Mouse (Mus musculus) testis, adult 2 months (tissue): ENCODE measurements around the gene Ugt1a9. TPM values are rescaled to one million over a fixed set of nuclear protein-coding genes. Genes with fewer than 3 reads are reported as not detected.
A peak's percentile ranks its signal among the peaks of the same experiment; 100 is the strongest.

Experiments used
- H3K27ac ChIP-seq: fragments of 200-500 bp; 2 replicates; pipeline ENCODE4 v1.5.1; 2012; ENCODE audit warnings: low read depth, low read length; ENCODE audit not compliant: control insufficient read depth, insufficient read depth
- H3K27me3 ChIP-seq: fragments of 200-500 bp; 2 replicates; pipeline ENCODE4 v1.6.1; 2012; ENCODE audit warnings: mild to moderate bottlenecking, low read length, moderate library complexity; ENCODE audit not compliant: control insufficient read depth, insufficient read depth
- H3K36me3 ChIP-seq: fragments of 200-500 bp; 2 replicates; pipeline ENCODE4 v1.6.1; 2012; ENCODE audit warnings: mild to moderate bottlenecking, low read length; ENCODE audit not compliant: control insufficient read depth, insufficient read depth
- H3K4me1 ChIP-seq: fragments of 200-500 bp; 2 replicates; pipeline ENCODE4 v1.6.1; 2012; ENCODE audit warnings: low read length; ENCODE audit not compliant: control insufficient read depth, insufficient read depth
- H3K4me3 ChIP-seq: fragments of 200-500 bp; 2 replicates; pipeline ENCODE4 v1.5.1; 2012; ENCODE audit warnings: low read depth, mild to moderate bottlenecking, low read length, moderate library complexity, mixed read lengths; ENCODE audit not compliant: control insufficient read depth
- CTCF ChIP-seq: fragments of 200-500 bp; IDR thresholded peaks from 2 replicates; pipeline ENCODE4 v1.5.1; 2012; ENCODE audit warnings: low read depth, mild to moderate bottlenecking, inconsistent platforms, low read length, moderate library complexity; ENCODE audit not compliant: control insufficient read depth, insufficient read depth, insufficient replicate concordance
- POLR2A ChIP-seq: fragments of 200-500 bp; IDR thresholded peaks from 2 replicates; pipeline ENCODE4 v1.6.1; 2012; ENCODE audit warnings: low read depth, mild to moderate bottlenecking, inconsistent platforms, low read length, moderate library complexity; ENCODE audit not compliant: control insufficient read depth
- polyA plus RNA-seq: library from polyadenylated mRNA; depleted of rRNA; stranded (reverse); fragments of >200 nt; gene quantifications from 2 replicates; pipeline ENCODE4 v1.2.3, GENCODE M21; 2012

Gene Ugt1a9
- polyA plus RNA-seq, 1 experiment: 0.06 TPM

GRCm38 (mm10) chr1:88205294-88205922 lies 134.8 kb downstream of the Ugt1a9 start, which contains the start of gene Dnajb3:
Gene Dnajb3, minus strand, starts transcription at chr1:88205782.
- Histone ChIP-seq H3K4me1 (peaks cover 2% of the 10 kb centered on the region; the same call in 1 of the 2 replicates), H3K27me3 (no peaks in the 10 kb centered on the region), H3K27ac (peak within 1 kb of the TSS; percentile 100), H3K4me3 (peak within 1 kb of the TSS; percentile 97), H3K36me3 (no peaks in the 10 kb centered on the region; the same call in none of the 2 replicates)
- no peak for TF ChIP-seq CTCF
- peak; percentile 100 for TF ChIP-seq POLR2A

GRCm38 (mm10) chr1:88206843-88207479 lies 136.4 kb downstream of the Ugt1a9 start:
- H3K4me3 ChIP-seq: peak overlapping the region; percentile 63
- H3K27me3 ChIP-seq: no peaks in the 10 kb centered on the region
- H3K27ac ChIP-seq: no peak overlapping the region
- peaks cover 2% of the 10 kb centered on the region; the same call in 1 of the 2 replicates for H3K4me1 ChIP-seq
- no peak for TF ChIP-seq POLR2A
- no peak for TF ChIP-seq CTCF
- no peaks in the 10 kb centered on the region; the same call in none of the 2 replicates for H3K36me3 ChIP-seq

GRCm38 (mm10) chr1:88211812-88212211 lies 141.2 kb downstream of the Ugt1a9 start, which contains the start of gene Ugt1a1:
Gene Ugt1a1, plus strand, starts transcription at chr1:88211959.
- Histone ChIP-seq H3K27ac (no peak within 1 kb of the TSS), H3K4me1 (no peaks in the 10 kb centered on the region), H3K27me3 (no peaks in the 10 kb centered on the region), H3K36me3 (no peaks in the 10 kb centered on the region), H3K4me3 (no peak within 1 kb of the TSS)
- TF ChIP-seq POLR2A (no peak), CTCF (no peak)

- no peaks in the 10 kb centered on the region for H3K27me3 ChIP-seq
These were observed 141.9 kb downstream of the Ugt1a9 start for GRCm38 (mm10) chr1:88212341-88213045.

GRCm38 (mm10) chr1:88213061-88213460 lies 142.5 kb downstream of the Ugt1a9 start:
- Histone ChIP-seq H3K4me1 (no peaks in the 10 kb centered on the region), H3K27me3 (no peaks in the 10 kb centered on the region), H3K36me3 (no peaks in the 10 kb centered on the region), H3K4me3 (no peak overlapping the region), H3K27ac (no peak overlapping the region)
- TF ChIP-seq CTCF: no peak
- TF ChIP-seq POLR2A: no peak

More at GRCm38 (mm10) chr1:88212341-88213045, 141.9 kb downstream of the Ugt1a9 start:
- H3K4me1 ChIP-seq: no peaks in the 10 kb centered on the region
- H3K36me3 ChIP-seq: no peaks in the 10 kb centered on the region
- H3K4me3 ChIP-seq: no peak overlapping the region
- no peak overlapping the region for H3K27ac ChIP-seq
- TF ChIP-seq POLR2A (no peak), CTCF (no peak)

GRCm38 (mm10) chr1:88213766-88214461 lies 143.3 kb downstream of the Ugt1a9 start:
- no peak for TF ChIP-seq CTCF
- no peak for TF ChIP-seq POLR2A
- Histone ChIP-seq H3K27ac (no peak overlapping the region), H3K36me3 (no peaks in the 10 kb centered on the region), H3K27me3 (no peaks in the 10 kb centered on the region), H3K4me1 (no peaks in the 10 kb centered on the region), H3K4me3 (no peak overlapping the region)

- H3K36me3 ChIP-seq: no peaks in the 10 kb centered on the region
These were observed 143.9 kb downstream of the Ugt1a9 start for GRCm38 (mm10) chr1:88214462-88214952.

More at GRCm38 (mm10) chr1:88214462-88214952, 143.9 kb downstream of the Ugt1a9 start:
- Histone ChIP-seq H3K4me1 (no peaks in the 10 kb centered on the region), H3K27me3 (no peaks in the 10 kb centered on the region), H3K4me3 (no peak overlapping the region), H3K27ac (no peak overlapping the region)
- TF ChIP-seq POLR2A (no peak), CTCF (no peak)
